Mouse (Mus musculus) intestine, embryonic 14.5 days (tissue): Measurements from ENCODE around the gene Snx29. TPM values are rescaled to one million over a fixed set of nuclear protein-coding genes. Genes with fewer than 3 reads are reported as not detected.

Experiments used
- ATAC-seq: fragments of 200-750 bp; cut with Nextera tagmentation; replicated peaks from 2 replicates; pipeline ENCODE4 v1.8.0; 2017; ENCODE audit warnings: low read depth, moderate number of reproducible peaks, moderate TSS enrichment, moderate library complexity; ENCODE audit not compliant: low FRiP score, low TSS enrichment
- DNase-seq: peaks from one replicate; pipeline ENCODE4 v3.0.0-alpha.2; 2018; ENCODE audit warnings: low spot score
- H3K27ac ChIP-seq: fragments of 300-500 bp; sonication (generic); 2 replicates; pipeline ENCODE4 v1.5.1; 2014; ENCODE audit warnings: low read depth, mild to moderate bottlenecking, control low read depth
- H3K27me3 ChIP-seq: fragments of 300-500 bp; sonication (generic); replicated peaks from 2 replicates; pipeline ENCODE4 v1.6.1; 2014; ENCODE audit warnings: low read length, control low read depth; ENCODE audit not compliant: control insufficient read depth, insufficient read depth
- H3K36me3 ChIP-seq: fragments of 300-500 bp; sonication (generic); 2 replicates; pipeline ENCODE4 v1.6.1; 2014; ENCODE audit warnings: low read length, control low read depth; ENCODE audit not compliant: control insufficient read depth, insufficient read depth
- H3K4me1 ChIP-seq: fragments of 300-500 bp; sonication (generic); replicated peaks from 2 replicates; pipeline ENCODE4 v1.6.1; 2014; ENCODE audit warnings: low read length, control low read depth, mixed read lengths; ENCODE audit not compliant: control insufficient read depth, insufficient read depth
- H3K4me2 ChIP-seq: fragments of 300-500 bp; sonication (generic); 2 replicates; pipeline ENCODE4 v1.6.1; 2014; ENCODE audit warnings: low read length
- H3K4me3 ChIP-seq: fragments of 300-500 bp; sonication (generic); 2 replicates; pipeline ENCODE4 v1.5.1; 2014; ENCODE audit warnings: low read depth, low read length, control low read depth, mixed read lengths
- H3K9ac ChIP-seq: fragments of 300-500 bp; sonication (generic); 2 replicates; pipeline ENCODE4 v1.6.1; 2014; ENCODE audit warnings: mild to moderate bottlenecking, low read length
- H3K9me3 ChIP-seq: fragments of 300-500 bp; sonication (generic); 2 replicates; pipeline ENCODE4 v1.6.1; 2016; ENCODE audit warnings: low read length, control low read depth; ENCODE audit not compliant: control insufficient read depth
- WGBS: fragments of 180-500 bp; shearing (Covaris S2); extraction: QIAGEN DNeasy Blood & Tissue Kit; methylation state at CpG from one replicate; pipeline ENCODE4 v1.1.7; 2014; 5-methylcytosine and 5-hydroxymethylcytosine counted together
- polyA plus RNA-seq: library from polyadenylated mRNA; unstranded; fragments of >200 nt; fragmentation: Nextera tagmentation; extraction: Ambion mirVana; gene quantifications from 2 replicates; pipeline ENCODE4 v1.2.1, GENCODE M21; 2014

Snx29 gene
- polyA plus RNA-seq, 1 experiment from 2014 or later = 6.3 TPM

DNA sequence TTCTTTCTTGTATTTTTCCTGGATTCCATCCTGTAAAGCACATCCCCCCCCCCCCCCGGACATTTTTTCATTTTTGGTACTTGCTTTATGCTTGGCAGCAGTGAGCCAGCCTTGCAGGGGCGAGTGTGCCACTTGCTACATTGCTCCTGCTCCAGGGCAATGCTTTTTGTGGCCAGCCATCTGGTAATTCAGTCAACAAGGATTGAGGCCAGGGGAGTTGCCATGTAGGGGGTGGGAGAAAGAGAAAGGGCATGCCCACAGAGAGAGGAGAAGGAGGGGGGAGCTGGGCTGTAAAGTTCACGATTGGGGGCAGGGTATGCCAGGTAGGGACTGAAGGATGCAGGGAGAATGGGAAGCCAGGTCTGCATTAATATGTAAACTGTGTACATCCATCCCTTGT is 210.7 kb downstream of the Snx29 start:
- Histone ChIP-seq H3K36me3 (no peaks in the 10 kb centered on the region), H3K9ac (no peak overlapping the region), H3K27me3 (no peaks in the 10 kb centered on the region), H3K9me3 (no peaks in the 10 kb centered on the region), H3K4me2 (no peak overlapping the region), H3K27ac (no peak overlapping the region), H3K4me1 (no peaks in the 10 kb centered on the region), H3K4me3 (no peak overlapping the region)
- ATAC-seq = no peak
- WGBS = 70% methylated on average over 3 of the region's 3 CpGs
- DNase-seq = no peak

DNA sequence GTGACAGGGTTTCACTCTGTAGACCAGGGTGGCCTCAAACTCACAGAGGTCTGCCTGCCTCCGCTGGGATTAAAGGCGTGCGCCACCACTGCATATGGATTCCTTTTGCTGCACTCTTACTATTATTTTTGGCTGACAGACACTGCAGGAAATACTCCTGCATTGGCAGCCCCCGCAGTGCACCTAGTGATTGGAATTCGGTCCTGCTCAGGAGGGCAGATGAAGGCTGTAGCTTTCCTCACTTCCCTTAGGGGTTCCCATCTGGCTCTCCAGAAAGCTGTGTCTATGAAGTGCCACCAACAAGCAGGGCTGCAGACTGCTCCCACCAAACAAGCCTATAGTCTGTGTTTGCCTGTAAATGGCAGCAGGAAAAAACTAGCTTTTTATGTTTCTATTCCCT is 215.0 kb downstream of the Snx29 start:
- DNase-seq = no peak
- no peaks in the 10 kb centered on the region for H3K9me3 ChIP-seq
- no peaks in the 10 kb centered on the region for H3K4me1 ChIP-seq
- H3K4me3 ChIP-seq = no peak overlapping the region
- 63% methylated on average over 5 of the region's 5 CpGs for WGBS
- no peak overlapping the region for H3K27ac ChIP-seq
- no peak for ATAC-seq
- H3K9ac ChIP-seq = no peak overlapping the region
- no peaks in the 10 kb centered on the region for H3K36me3 ChIP-seq
- no peak overlapping the region for H3K4me2 ChIP-seq
- H3K27me3 ChIP-seq = no peaks in the 10 kb centered on the region

DNA sequence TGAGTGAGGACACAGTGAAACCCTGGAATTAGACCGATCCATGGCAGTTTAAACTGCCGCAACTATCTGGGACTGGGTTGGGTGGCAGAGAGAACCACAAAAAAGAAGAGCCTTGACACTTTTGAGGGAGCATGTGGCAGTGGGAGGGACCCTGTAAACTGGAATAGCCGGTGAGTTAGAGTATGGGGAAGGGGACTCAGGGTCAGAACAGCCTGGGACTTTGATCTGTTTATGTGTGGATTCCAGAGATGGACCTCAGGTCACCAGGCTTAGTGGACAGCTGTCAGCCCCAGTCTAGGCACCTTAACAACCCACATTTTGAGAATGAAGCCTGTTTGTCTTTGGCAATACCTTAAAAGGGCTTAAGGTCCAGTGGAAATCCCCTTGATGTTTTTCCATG is 215.5 kb downstream of the Snx29 start:
- Histone ChIP-seq H3K4me1 (no peaks in the 10 kb centered on the region), H3K4me2 (no peak overlapping the region), H3K9me3 (no peaks in the 10 kb centered on the region), H3K4me3 (no peak overlapping the region), H3K27me3 (no peaks in the 10 kb centered on the region), H3K9ac (no peak overlapping the region), H3K27ac (no peak overlapping the region), H3K36me3 (no peaks in the 10 kb centered on the region)
- 58% methylated on average over 3 of the region's 3 CpGs for whole genome bisulfite sequencing
- DNase-seq = no peak
- ATAC-seq = no peak

DNA sequence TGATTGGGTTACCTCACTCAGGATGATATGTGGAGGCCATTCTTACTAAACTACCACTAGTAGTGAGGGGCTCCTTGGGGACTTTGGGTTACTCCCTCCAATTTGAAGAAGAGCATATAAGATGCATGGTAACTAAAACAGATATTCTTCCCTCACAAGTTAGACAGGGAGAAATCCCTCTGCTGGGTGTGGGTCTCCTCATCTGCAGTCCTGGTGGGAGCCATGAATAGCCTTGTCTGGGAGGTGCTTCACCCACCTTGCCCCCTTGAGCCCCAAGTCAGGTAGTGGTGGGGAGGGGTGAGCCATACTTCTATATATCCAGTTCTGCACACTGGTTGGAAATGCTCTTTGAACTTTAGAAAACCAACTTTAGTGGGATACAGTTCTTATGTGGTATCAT is 218.3 kb downstream of the Snx29 start:
- no peak overlapping the region for H3K4me3 ChIP-seq
- H3K27me3 ChIP-seq = no peaks in the 10 kb centered on the region
- DNase-seq = no peak
- no peak overlapping the region for H3K9ac ChIP-seq
- H3K27ac ChIP-seq = no peak overlapping the region
- ATAC-seq = no peak
- H3K4me1 ChIP-seq = no peaks in the 10 kb centered on the region
- no peak overlapping the region for H3K4me2 ChIP-seq
- no peaks in the 10 kb centered on the region for H3K9me3 ChIP-seq
- H3K36me3 ChIP-seq = no peaks in the 10 kb centered on the region

DNA sequence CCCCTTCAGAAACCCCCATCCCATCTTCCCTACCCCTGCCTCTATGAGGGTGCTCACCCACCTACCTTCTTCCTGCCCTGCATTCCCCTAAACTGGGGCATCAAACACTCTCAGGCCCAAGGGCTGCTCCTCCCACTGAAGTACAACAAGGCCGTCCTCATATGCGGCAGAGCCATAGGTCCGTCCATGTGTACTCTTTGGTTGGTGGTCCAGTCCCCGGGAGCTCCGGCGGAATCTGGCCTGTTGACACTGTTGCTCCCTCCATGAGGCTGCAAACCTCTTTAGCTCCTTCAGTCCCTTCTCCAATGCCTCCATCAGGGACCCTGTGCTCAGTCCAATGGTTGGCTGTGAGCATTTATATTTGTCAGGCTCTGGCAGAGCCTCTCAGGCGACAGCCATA is 219.1 kb downstream of the Snx29 start:
- no peak for DNase-seq
- H3K36me3 ChIP-seq = no peaks in the 10 kb centered on the region
- no peaks in the 10 kb centered on the region for H3K9me3 ChIP-seq
- no peak overlapping the region for H3K4me2 ChIP-seq
- no peak overlapping the region for H3K4me3 ChIP-seq
- H3K4me1 ChIP-seq = no peaks in the 10 kb centered on the region
- no peak overlapping the region for H3K9ac ChIP-seq
- no peaks in the 10 kb centered on the region for H3K27me3 ChIP-seq
- WGBS = 87% methylated on average over 7 of the region's 7 CpGs
- H3K27ac ChIP-seq = no peak overlapping the region
- no peak for ATAC-seq

DNA sequence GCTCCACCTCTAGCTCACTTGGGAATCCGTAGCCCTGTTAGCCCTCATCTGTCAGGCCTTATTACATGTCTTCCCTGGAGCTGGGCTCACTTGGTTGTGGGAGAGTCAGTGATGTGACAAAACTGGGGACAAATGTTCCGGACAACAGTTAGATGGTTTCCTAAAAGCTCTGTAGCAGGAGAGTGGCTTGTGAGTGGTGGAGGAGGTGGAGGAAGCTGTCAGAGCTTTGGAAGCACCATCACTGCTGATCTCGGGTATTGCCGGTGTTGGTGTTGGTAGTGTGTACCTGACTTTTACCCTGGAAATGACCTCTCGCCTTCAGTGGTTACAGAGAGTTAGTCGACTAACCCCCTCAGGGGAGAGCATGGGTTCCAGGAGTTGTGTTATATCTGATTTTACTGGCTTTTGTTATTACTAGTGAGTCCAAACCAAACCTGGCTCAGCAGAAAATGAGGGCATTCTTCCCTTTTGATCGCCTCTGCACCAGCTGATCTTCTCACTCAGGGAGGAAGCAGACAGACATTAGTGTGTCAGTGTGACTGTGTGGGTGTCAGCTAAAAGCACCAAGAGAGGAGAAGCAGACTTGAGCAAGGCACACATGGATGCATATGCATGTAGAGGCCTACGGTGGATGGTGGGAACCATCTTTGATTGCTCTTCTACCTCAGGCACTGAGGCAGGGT is 227.5 kb downstream of the Snx29 start:
- Histone ChIP-seq H3K27me3 (no peaks in the 10 kb centered on the region), H3K9me3 (no peaks in the 10 kb centered on the region), H3K9ac (no peak overlapping the region), H3K36me3 (no peaks in the 10 kb centered on the region), H3K4me2 (no peak overlapping the region), H3K4me1 (no peaks in the 10 kb centered on the region), H3K27ac (no peak overlapping the region), H3K4me3 (no peak overlapping the region)
- ATAC-seq (no peak), DNase-seq (no peak)
- 85% methylated on average over 8 of the region's 8 CpGs for WGBS

DNA sequence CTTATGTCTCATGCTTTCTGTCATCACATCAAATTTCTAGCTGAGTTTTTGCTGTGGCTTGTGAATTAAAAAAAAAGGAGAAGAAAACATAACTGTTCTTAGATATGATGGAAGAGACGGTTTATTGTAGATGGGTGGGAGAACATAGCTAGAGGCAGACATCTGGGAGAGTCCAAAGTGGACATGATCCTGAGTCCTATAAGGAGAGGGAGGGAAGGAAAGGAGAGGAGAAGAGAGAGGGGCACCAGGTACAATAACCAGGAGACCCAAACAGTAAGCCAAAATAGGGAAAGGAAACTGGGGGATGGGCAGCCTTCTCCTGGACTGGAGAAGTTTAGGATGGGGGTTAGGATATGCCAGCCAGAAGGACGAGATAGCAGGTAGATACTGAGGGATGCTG is 239.0 kb downstream of the Snx29 start:
- no peak overlapping the region for H3K9ac ChIP-seq
- DNase-seq (no peak), ATAC-seq (no peak)
- no peaks in the 10 kb centered on the region for H3K27me3 ChIP-seq
- no peaks in the 10 kb centered on the region for H3K4me1 ChIP-seq
- WGBS = 75% methylated on average over 2 of the region's 2 CpGs
- H3K4me2 ChIP-seq = no peak overlapping the region
- no peaks in the 10 kb centered on the region for H3K9me3 ChIP-seq
- H3K27ac ChIP-seq = no peak overlapping the region
- H3K36me3 ChIP-seq = no peaks in the 10 kb centered on the region
- H3K4me3 ChIP-seq = no peak overlapping the region

DNA sequence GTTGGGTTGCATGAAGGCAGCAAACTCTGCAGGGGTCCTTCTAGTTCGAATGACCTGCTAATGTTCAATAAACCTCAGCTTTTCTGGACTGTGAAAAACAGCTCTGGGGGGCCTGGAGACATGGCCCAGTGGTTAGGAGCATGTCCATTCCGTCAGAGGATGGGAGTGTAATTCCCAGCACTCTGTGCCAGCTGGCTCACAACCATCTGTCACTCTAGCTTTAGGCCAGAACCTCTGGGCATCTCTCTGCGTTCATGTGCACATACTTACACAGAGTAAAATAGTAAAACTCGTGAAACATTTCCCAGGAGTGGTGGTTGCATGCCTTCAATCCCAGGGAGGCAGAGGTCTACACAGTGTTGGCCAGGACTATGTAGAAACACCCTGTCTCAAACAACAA is 241.1 kb downstream of the Snx29 start:
- H3K4me3 ChIP-seq = no peak overlapping the region
- no peak overlapping the region for H3K9ac ChIP-seq
- no peaks in the 10 kb centered on the region for H3K36me3 ChIP-seq
- ATAC-seq (no peak), DNase-seq (no peak)
- no peaks in the 10 kb centered on the region for H3K27me3 ChIP-seq
- no peak overlapping the region for H3K27ac ChIP-seq
- no peaks in the 10 kb centered on the region; the same call in 1 of the 2 replicates for H3K4me1 ChIP-seq
- 60% methylated on average over 4 of the region's 4 CpGs for WGBS
- no peaks in the 10 kb centered on the region for H3K9me3 ChIP-seq
- H3K4me2 ChIP-seq = no peak overlapping the region

DNA sequence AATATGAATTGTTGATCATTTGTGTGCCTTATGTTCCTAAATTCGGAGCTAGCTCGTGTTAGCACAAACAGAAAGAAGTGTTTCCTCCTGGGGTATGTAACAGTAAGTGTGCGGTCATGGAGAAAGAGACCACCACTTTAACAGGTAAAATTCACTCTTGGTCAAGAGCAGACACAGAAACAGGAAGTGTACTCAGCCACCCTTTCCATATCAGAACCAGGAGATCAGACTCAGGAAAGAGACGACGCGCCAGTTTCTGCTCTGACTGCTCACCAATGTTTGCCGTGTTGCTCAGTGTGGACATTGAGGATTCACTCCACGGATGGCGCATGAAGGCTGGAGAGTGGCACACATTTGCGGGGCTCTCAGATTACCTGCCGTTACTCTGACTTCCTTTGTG is 242.4 kb downstream of the Snx29 start:
- H3K9me3 ChIP-seq = no peaks in the 10 kb centered on the region
- no peak overlapping the region for H3K4me2 ChIP-seq
- no peak overlapping the region for H3K9ac ChIP-seq
- no peaks in the 10 kb centered on the region; the same call in 1 of the 2 replicates for H3K4me1 ChIP-seq
- 73% methylated on average over 11 of the region's 11 CpGs for WGBS
- H3K27ac ChIP-seq = no peak overlapping the region
- no peak for ATAC-seq
- no peaks in the 10 kb centered on the region for H3K27me3 ChIP-seq
- no peaks in the 10 kb centered on the region for H3K36me3 ChIP-seq
- H3K4me3 ChIP-seq = no peak overlapping the region
- DNase-seq = no peak
